Mouse (Mus musculus): ENCODE results near the gene Dlx4. TPM values are rescaled to one million over a fixed set of nuclear protein-coding genes. Genes with fewer than 3 reads are reported as not detected.
A peak's percentile ranks its signal among the peaks of the same experiment; 100 is the strongest.

The Dlx4 gene
- polyA plus RNA-seq, 1 experiment from 2014 or later, result not detected

- H3K9ac ChIP-seq (ENCODE audit: low read depth, low read length), result no peak overlapping the region
- H3K27me3 ChIP-seq (replicated peaks; ENCODE audit: control insufficient read depth, insufficient read depth, low read length), result no peaks in the 10 kb centered on the region
- H3K4me3 ChIP-seq (ENCODE audit: low read depth, low read length), result no peak overlapping the region
- no peak overlapping the region for H3K4me2 ChIP-seq (replicated peaks; ENCODE audit: low read depth)
- no peaks in the 10 kb centered on the region for H3K4me1 ChIP-seq (replicated peaks; ENCODE audit: control insufficient read depth, insufficient read depth, low read length)
- ATAC-seq, result no peak
- no peak for TF ChIP-seq CTCF (IDR thresholded peaks at IDR 0.05; ENCODE audit: low read depth)
- no peak overlapping the region for H3K27ac ChIP-seq (ENCODE audit: low read depth, low read length)
- WGBS, result 77% methylated on average over 5 of the region's 5 CpGs
- no peaks in the 10 kb centered on the region for H3K9me3 ChIP-seq (ENCODE audit: control insufficient read depth)
- no peaks in the 10 kb centered on the region for H3K36me3 ChIP-seq (ENCODE audit: control insufficient read depth, insufficient read depth)
Observed at GRCm38 (mm10) chr11:95165857-95166256, 19.8 kb upstream of the Dlx4 start.

GRCm38 (mm10) chr11:95161708-95162107 lies 15.6 kb upstream of the Dlx4 start:
- Histone ChIP-seq H3K4me3 (ENCODE audit: low read depth, low read length) (no peak overlapping the region), H3K4me1 (replicated peaks; ENCODE audit: control insufficient read depth, insufficient read depth, low read length) (no peaks in the 10 kb centered on the region)

GRCm38 (mm10) chr11:95160693-95161092 lies 14.6 kb upstream of the Dlx4 start:
- no peaks in the 10 kb centered on the region for H3K4me1 ChIP-seq (replicated peaks; ENCODE audit: control insufficient read depth, insufficient read depth, low read length)
- no peak for ATAC-seq

More at GRCm38 (mm10) chr11:95161708-95162107, 15.6 kb upstream of the Dlx4 start:
- WGBS, result 66% methylated on average over 4 of the region's 4 CpGs
- Histone ChIP-seq H3K9ac (ENCODE audit: low read depth, low read length) (no peak overlapping the region), H3K4me2 (replicated peaks; ENCODE audit: low read depth) (no peak overlapping the region), H3K27me3 (replicated peaks; ENCODE audit: control insufficient read depth, insufficient read depth, low read length) (no peaks in the 10 kb centered on the region), H3K9me3 (ENCODE audit: control insufficient read depth) (no peaks in the 10 kb centered on the region), H3K36me3 (ENCODE audit: control insufficient read depth, insufficient read depth) (no peaks in the 10 kb centered on the region), H3K27ac (ENCODE audit: low read depth, low read length) (no peak overlapping the region)
- TF ChIP-seq CTCF (IDR thresholded peaks at IDR 0.05; ENCODE audit: low read depth), result no peak
- no peak for ATAC-seq

GRCm38 (mm10) chr11:95159763-95160371 lies 13.8 kb upstream of the Dlx4 start:
- Histone ChIP-seq H3K27me3 (replicated peaks; ENCODE audit: control insufficient read depth, insufficient read depth, low read length) (0 out of 2 replicates have a peak, but pooled peaks cover 3% of the 10 kb centered on the region), H3K4me2 (replicated peaks; ENCODE audit: low read depth) (no peak overlapping the region), H3K36me3 (ENCODE audit: control insufficient read depth, insufficient read depth) (no peaks in the 10 kb centered on the region), H3K9me3 (ENCODE audit: control insufficient read depth) (no peaks in the 10 kb centered on the region), H3K9ac (ENCODE audit: low read depth, low read length) (no peak overlapping the region), H3K27ac (ENCODE audit: low read depth, low read length) (no peak overlapping the region), H3K4me1 (replicated peaks; ENCODE audit: control insufficient read depth, insufficient read depth, low read length) (no peaks in the 10 kb centered on the region), H3K4me3 (ENCODE audit: low read depth, low read length) (no peak overlapping the region)
- WGBS, result 82% methylated on average over 8 of the region's 8 CpGs
- no peak for ATAC-seq
- no peak for TF ChIP-seq CTCF (IDR thresholded peaks at IDR 0.05; ENCODE audit: low read depth)

More at GRCm38 (mm10) chr11:95160693-95161092, 14.6 kb upstream of the Dlx4 start:
- peak; percentile 49 for TF ChIP-seq CTCF (IDR thresholded peaks at IDR 0.05; ENCODE audit: low read depth)
- Histone ChIP-seq H3K4me3 (ENCODE audit: low read depth, low read length) (no peak overlapping the region), H3K9ac (ENCODE audit: low read depth, low read length) (no peak overlapping the region), H3K27ac (ENCODE audit: low read depth, low read length) (no peak overlapping the region), H3K9me3 (ENCODE audit: control insufficient read depth) (no peaks in the 10 kb centered on the region), H3K4me2 (replicated peaks; ENCODE audit: low read depth) (no peak overlapping the region), H3K36me3 (ENCODE audit: control insufficient read depth, insufficient read depth) (no peaks in the 10 kb centered on the region), H3K27me3 (replicated peaks; ENCODE audit: control insufficient read depth, insufficient read depth, low read length) (0 out of 2 replicates have a peak, but pooled peaks cover 3% of the 10 kb centered on the region)
- WGBS, result 58% methylated on average over 7 of the region's 7 CpGs

GRCm38 (mm10) chr11:95157872-95158271 lies 11.8 kb upstream of the Dlx4 start:
- Histone ChIP-seq H3K4me1 (replicated peaks; ENCODE audit: control insufficient read depth, insufficient read depth, low read length) (no peaks in the 10 kb centered on the region), H3K4me3 (ENCODE audit: low read depth, low read length) (no peak overlapping the region), H3K9ac (ENCODE audit: low read depth, low read length) (no peak overlapping the region), H3K36me3 (ENCODE audit: control insufficient read depth, insufficient read depth) (no peaks in the 10 kb centered on the region), H3K27me3 (replicated peaks; ENCODE audit: control insufficient read depth, insufficient read depth, low read length) (peaks cover 7% of the 10 kb centered on the region; the same call in 1 of the 2 replicates), H3K4me2 (replicated peaks; ENCODE audit: low read depth) (no peak overlapping the region), H3K27ac (ENCODE audit: low read depth, low read length) (no peak overlapping the region), H3K9me3 (ENCODE audit: control insufficient read depth) (no peaks in the 10 kb centered on the region)
- 75% methylated on average over 5 of the region's 5 CpGs for WGBS
- TF ChIP-seq CTCF (IDR thresholded peaks at IDR 0.05; ENCODE audit: low read depth), result no peak
- no peak for ATAC-seq

GRCm38 (mm10) chr11:95157356-95157755 lies 11.3 kb upstream of the Dlx4 start:
- H3K27me3 ChIP-seq (replicated peaks; ENCODE audit: control insufficient read depth, insufficient read depth, low read length), result peaks cover 12% of the 10 kb centered on the region
- H3K4me2 ChIP-seq (replicated peaks; ENCODE audit: low read depth), result no peak overlapping the region
- no peaks in the 10 kb centered on the region for H3K9me3 ChIP-seq (ENCODE audit: control insufficient read depth)
- no peak overlapping the region for H3K4me3 ChIP-seq (ENCODE audit: low read depth, low read length)
- H3K4me1 ChIP-seq (replicated peaks; ENCODE audit: control insufficient read depth, insufficient read depth, low read length), result no peaks in the 10 kb centered on the region
- TF ChIP-seq CTCF (IDR thresholded peaks at IDR 0.05; ENCODE audit: low read depth), result no peak
- H3K36me3 ChIP-seq (ENCODE audit: control insufficient read depth, insufficient read depth), result no peaks in the 10 kb centered on the region
- H3K9ac ChIP-seq (ENCODE audit: low read depth, low read length), result no peak overlapping the region
- no peak for ATAC-seq
- 63% methylated on average over 5 of the region's 5 CpGs for WGBS
- H3K27ac ChIP-seq (ENCODE audit: low read depth, low read length), result no peak overlapping the region

Data from intestine, postnatal 0 days (tissue).